Mouse (Mus musculus): ENCODE data around the gene Abcc4.
"Not testable (repeated sequence)": the region's sequence is repeated elsewhere in the genome, so short reads cannot be mapped to it uniquely, and the experiment has no call there.

Abcc4 gene

DNA sequence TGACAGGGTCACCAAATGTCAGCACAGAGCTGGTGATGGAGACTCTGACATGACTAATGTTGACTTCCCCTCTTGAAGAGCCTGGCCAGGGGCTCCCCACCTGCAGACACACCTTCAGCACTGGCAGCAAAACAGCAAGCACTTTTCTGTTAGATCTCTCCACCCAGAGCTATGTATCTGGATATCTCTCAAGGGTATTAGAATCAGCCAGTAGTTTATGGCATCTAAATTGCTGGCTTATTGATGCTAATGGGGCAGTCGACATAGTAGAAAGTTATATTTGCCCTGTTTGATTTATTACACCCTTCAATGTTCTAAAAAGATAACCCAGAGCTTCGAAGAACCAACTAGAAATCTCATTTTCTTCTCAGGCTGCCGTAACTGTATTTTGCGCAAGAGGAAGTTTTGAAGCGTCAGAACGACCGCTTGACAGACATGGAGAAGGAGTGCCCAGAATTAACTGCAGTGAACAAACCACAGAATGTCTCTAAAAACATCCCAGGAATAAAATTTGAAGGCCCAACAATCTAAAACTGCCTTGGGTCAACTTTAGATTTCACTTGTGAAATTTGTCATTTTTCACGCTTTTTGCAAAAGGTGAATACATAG lies 123.6 kb downstream of the Abcc4 start:
- no peak for DNase-seq (ENCODE audit: extremely low spot score, low spot score)

- DNase-seq (ENCODE audit: extremely low spot score, low spot score), result no peak
Observed at GRCm38 (mm10) chr14:118581673-118582072, 124.3 kb downstream of the Abcc4 start.

GRCm38 (mm10) chr14:118579013-118579728 lies 126.8 kb downstream of the Abcc4 start:
- DNase-seq (ENCODE audit: extremely low spot score, low spot score), result no peak

GRCm38 (mm10) chr14:118577895-118578294 lies 128.1 kb downstream of the Abcc4 start:
- DNase-seq (ENCODE audit: extremely low spot score, low spot score), result no peak

DNA sequence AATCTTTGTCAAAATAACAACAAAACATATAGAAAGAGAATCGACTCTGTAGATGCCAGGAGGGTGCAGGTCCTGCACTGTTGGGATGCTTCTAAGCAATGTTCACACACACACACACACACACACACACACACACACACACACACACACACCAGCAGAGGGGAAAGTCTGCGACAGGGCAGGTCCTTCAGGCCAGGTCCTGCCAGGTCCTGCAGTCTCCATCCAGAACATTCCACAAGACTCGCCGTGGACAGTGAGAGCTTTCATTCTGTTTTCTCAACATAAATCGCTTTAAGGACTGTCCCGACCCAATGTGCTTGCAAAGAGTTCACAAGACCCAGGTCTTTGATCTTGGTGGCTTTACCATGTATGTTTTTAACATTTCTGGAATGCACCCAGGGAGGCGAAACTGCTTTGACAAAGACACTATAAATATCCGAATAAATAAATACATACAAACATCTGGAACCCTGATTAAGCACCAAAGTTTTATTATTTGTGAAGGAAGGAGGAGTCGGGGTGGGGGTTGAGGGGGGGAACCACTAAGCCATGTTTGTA lies 133.3 kb downstream of the Abcc4 start:
- DNase-seq (ENCODE audit: extremely low spot score, low spot score), result no peak

- DNase-seq (ENCODE audit: extremely low spot score, low spot score), result no peak
Observed at GRCm38 (mm10) chr14:118569586-118569985, 136.4 kb downstream of the Abcc4 start.

GRCm38 (mm10) chr14:118568116-118568673 lies 137.8 kb downstream of the Abcc4 start:
- no peak for DNase-seq (ENCODE audit: extremely low spot score, low spot score)

GRCm38 (mm10) chr14:118566809-118567208 lies 139.2 kb downstream of the Abcc4 start:
- no peak for DNase-seq (ENCODE audit: extremely low spot score, low spot score)

GRCm38 (mm10) chr14:118566214-118566688 lies 139.8 kb downstream of the Abcc4 start:
- no peak for DNase-seq (ENCODE audit: extremely low spot score, low spot score)

GRCm38 (mm10) chr14:118565696-118566095 lies 140.3 kb downstream of the Abcc4 start:
- no peak for DNase-seq (ENCODE audit: extremely low spot score, low spot score)

DNA sequence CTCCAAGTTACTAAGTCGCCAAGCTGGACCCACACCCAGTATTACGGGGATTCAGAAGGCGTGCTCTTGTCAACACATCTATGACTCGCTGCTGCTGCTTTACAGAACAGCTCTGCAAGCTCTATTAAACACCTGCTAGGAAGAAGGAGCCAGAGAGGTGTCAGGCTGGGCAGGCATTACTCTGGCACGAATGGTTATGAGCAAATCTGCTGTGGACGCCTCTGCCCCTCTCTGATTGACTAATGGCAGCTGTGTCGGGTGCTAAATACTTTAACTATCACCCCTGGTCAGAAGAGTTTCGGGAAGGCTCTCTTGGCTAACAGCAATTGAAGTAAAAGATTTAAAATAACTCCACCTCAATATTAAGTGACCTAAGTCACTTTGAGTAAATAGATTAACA lies 142.4 kb downstream of the Abcc4 start:
- DNase-seq (ENCODE audit: extremely low spot score, low spot score), result no peak

DNA sequence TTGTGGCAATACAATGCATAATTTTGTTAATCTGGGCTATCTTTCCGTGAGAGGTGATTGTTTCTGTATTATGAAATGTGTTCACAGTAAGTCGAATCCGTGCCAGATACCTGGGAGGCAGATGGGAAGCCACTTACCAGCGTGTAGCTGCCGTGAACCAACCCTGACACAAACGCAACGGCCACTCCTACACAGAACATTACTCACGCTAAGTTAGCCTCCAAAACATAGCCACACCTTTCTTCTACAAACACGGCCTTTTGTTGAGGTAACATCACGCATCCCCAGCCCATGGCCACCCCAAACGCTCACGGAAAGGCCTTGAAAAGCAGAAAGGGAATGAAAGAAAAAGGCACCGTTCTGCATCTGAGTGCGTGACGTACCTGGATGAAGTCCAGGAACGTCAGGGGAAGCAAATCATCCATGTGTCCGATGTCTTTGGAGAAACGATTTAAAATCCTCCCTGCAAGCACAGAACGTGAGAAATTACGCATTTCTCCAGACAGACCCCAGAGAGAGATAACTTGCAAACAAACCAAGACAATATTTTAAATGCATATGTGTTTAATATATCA lies 153.0 kb downstream of the Abcc4 start:
- no peak for DNase-seq (ENCODE audit: extremely low spot score, low spot score)

- no peak for DNase-seq (ENCODE audit: extremely low spot score, low spot score)
Observed at GRCm38 (mm10) chr14:118552390-118552789, 153.6 kb downstream of the Abcc4 start.

- DNase-seq (ENCODE audit: extremely low spot score, low spot score), result peak; percentile 60
Observed at GRCm38 (mm10) chr14:118551725-118552285, 154.2 kb downstream of the Abcc4 start.

DNA sequence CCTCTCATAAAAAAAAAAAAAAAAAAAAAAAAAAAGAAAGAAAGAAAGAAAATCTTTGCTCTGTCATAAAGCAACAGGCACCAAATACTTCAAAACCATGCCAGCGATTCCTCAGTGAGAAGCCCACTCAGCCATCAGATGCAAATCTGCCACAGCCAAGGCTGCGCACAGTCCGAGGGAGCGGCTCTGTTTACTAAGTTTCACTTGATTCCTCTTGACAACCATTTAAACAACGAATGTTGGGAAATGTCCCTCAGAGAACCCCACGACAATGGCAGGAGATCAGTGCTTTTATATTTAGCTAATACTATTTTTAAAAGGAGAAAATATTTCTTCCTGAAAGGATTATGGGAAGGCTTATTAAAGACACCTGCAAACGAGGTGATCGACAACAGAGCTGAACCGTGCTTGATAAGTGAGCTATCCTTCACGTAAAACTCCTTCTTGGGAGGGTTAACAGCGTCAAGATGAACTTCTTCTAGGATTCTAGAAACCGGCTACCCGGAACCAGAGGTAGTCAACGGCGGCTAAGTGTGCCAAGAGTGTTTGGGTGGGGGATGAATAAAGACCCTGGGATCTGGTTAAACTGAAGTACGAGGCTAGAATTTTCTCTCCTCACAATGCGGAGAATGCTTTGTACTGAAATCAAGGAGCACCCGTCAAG lies 154.8 kb downstream of the Abcc4 start:
- DNase-seq (ENCODE audit: extremely low spot score, low spot score), result no peak

DNA sequence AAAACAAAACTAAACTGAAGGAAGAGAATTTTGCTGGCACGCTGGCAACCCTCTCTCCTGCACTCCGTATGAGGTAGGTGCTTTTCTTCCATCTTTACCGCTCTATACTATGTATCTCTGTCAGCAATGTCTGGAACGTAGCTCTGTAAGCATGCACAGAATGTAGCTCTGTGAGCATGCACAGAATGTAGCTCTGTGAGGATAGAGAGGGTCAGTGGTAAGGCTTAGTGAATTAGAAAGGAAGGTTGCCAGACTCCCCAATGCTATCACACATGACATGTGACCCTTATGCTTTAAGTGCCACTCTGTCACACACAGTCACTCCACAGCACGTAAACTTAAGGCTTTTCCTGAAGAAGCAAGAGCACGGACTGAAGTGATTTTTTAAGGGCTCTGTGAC lies 161.5 kb downstream of the Abcc4 start:
- DNase-seq (ENCODE audit: extremely low spot score, low spot score), result no peak

- DNase-seq (ENCODE audit: extremely low spot score, low spot score), result no peak
Observed at GRCm38 (mm10) chr14:118542947-118543346, 163.1 kb downstream of the Abcc4 start.

GRCm38 (mm10) chr14:118531539-118531938 lies 174.5 kb downstream of the Abcc4 start:
- DNase-seq (ENCODE audit: extremely low spot score, low spot score), result no peak

DNA sequence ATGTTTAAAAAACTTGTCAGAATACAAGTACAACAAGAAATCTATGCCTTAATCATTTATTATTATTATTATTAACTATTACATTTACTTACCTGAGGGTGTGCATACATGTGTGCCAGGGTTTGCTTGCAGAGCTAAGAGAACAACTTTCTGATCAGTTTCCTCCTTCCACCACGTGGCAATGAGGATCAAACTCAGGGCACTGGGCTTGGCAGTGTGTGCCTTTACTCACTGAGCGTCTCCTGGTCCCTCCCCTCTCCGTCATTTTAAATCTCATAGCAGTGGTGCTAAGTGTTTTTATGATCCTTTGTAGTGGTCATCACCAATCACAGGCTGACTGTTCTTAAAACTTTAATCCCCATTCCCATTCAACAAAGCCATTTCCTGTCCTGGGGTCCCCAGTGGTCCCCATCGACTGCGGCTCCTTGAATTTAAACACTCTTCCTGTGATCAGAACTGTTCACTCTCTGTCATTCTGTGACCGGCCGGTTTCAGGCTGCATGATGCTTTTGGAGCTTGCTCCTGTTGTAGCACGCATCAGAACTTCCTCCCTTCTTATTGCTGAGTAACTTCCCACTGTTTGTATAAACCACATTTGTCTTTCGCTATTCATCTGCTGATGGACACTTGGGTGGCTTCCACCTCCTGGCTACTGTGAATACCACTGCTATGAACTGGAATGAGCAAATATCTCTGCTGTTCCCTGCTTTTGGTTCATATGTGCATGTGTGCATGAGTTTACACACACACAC lies 191.6 kb downstream of the Abcc4 start:
- DNase-seq (ENCODE audit: extremely low spot score, low spot score), result no peak

DNA sequence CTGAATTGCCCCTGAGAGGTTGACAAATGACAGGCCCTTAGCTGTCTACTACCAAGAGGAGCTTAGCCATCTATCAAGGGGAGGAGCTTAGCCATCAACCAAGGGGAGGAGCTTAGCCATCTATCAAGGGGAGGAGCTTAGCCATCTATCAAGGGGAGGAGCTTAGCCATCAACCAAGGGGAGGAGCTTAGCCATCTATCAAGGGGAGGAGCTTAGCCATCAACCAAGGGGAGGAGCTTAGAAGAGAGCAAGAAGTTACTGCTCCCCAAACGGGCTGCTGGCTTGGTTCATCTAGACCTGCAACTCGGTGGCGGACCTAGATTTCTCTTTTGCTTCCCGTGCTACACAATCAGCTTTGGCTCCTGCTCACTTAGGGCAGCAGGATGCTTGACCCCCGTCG lies 194.3 kb downstream of the Abcc4 start:
- not testable (repeated sequence) for DNase-seq (ENCODE audit: extremely low spot score, low spot score)
